Mouse (Mus musculus): ENCODE results near the gene Gm17545. TPM values are rescaled to one million over a fixed set of nuclear protein-coding genes. Genes with fewer than 3 reads are reported as not detected.

Gene Gm17545
- polyA plus RNA-seq, 1 experiment from 2014 or later, result not detected

- H3K9me3 ChIP-seq, result no peaks in the 10 kb centered on the region
- no peak overlapping the region for H3K4me2 ChIP-seq
- H3K4me3 ChIP-seq, result no peak overlapping the region
- no peak overlapping the region for H3K9ac ChIP-seq
- no peaks in the 10 kb centered on the region for H3K36me3 ChIP-seq
- no peak for ATAC-seq (ENCODE audit: low read depth)
- no peak overlapping the region for H3K27ac ChIP-seq (replicated peaks)
- no peaks in the 10 kb centered on the region for H3K27me3 ChIP-seq
- peaks cover 11% of the 10 kb centered on the region; the same call in 1 of the 2 replicates for H3K4me1 ChIP-seq (replicated peaks)
- WGBS, result 86% methylated on average over 2 of the region's 2 CpGs
Observed at GRCm38 (mm10) chr9:22505574-22505973, 51.5 kb downstream of the Gm17545 start.

Other genes with a start within 250 kb of the Gm17545 start
- gene Zfp809, start 228.6 kb upstream of the Gm17545 start, polyA plus RNA-seq (2015; fragmentation: Nextera tagmentation; extraction: Ambion mirVana), result 9.0 and 10.3 TPM in 2 replicates
- gene Zfp599, start 194.4 kb upstream of the Gm17545 start, polyA plus RNA-seq (2015; fragmentation: Nextera tagmentation; extraction: Ambion mirVana), result 5.2 and 5.8 TPM in 2 replicates
- 34.1 and 37.9 TPM in 2 replicates for gene Zfp810, start 146.6 kb upstream of the Gm17545 start, polyA plus RNA-seq (2015; fragmentation: Nextera tagmentation; extraction: Ambion mirVana)
- 8.1 and 9.8 TPM in 2 replicates for gene Anln, start 65.1 kb upstream of the Gm17545 start, polyA plus RNA-seq (2015; fragmentation: Nextera tagmentation; extraction: Ambion mirVana)
- 5.4 and 8.9 TPM in 2 replicates for gene 9530077C05Rik, start 42.8 kb upstream of the Gm17545 start, polyA plus RNA-seq (2015; fragmentation: Nextera tagmentation; extraction: Ambion mirVana)
- 69.1 and 70.9 TPM in 2 replicates for gene Rp9, start 15.5 kb downstream of the Gm17545 start, polyA plus RNA-seq (2015; fragmentation: Nextera tagmentation; extraction: Ambion mirVana)
- gene Bbs9, start 21.4 kb downstream of the Gm17545 start, polyA plus RNA-seq (2015; fragmentation: Nextera tagmentation; extraction: Ambion mirVana), result 14.9 and 18.7 TPM in 2 replicates

All from neural tube, embryonic 13.5 days (tissue).